Mouse (Mus musculus) intestine, postnatal 0 days (tissue): ENCODE measurements around the gene Srcin1. TPM values are rescaled to one million over a fixed set of nuclear protein-coding genes. Genes with fewer than 3 reads are reported as not detected.
A peak's percentile ranks its signal among the peaks of the same experiment; 100 is the strongest.

Source experiments
- ATAC-seq: fragments of 200-750 bp; cut with Nextera tagmentation; 2 replicates; pipeline ENCODE4 v1.8.0; 2017; ENCODE audit warnings: mild to moderate bottlenecking, moderate TSS enrichment, moderate library complexity
- H3K27ac ChIP-seq: fragments of 300-500 bp; sonication (generic); 2 replicates; pipeline ENCODE4 v1.5.1; 2014; ENCODE audit warnings: mild to moderate bottlenecking, low read depth, low read length, moderate library complexity
- H3K27me3 ChIP-seq: fragments of 300-500 bp; sonication (generic); replicated peaks from 2 replicates; pipeline ENCODE4 v1.6.1; 2014; ENCODE audit warnings: low read length, mixed read lengths; ENCODE audit not compliant: control insufficient read depth, insufficient read depth
- H3K36me3 ChIP-seq: fragments of 300-500 bp; sonication (generic); 2 replicates; pipeline ENCODE4 v1.6.1; 2014; ENCODE audit warnings: mild to moderate bottlenecking, moderate library complexity; ENCODE audit not compliant: control insufficient read depth, insufficient read depth
- H3K4me1 ChIP-seq: fragments of 300-500 bp; sonication (generic); replicated peaks from 2 replicates; pipeline ENCODE4 v1.6.1; 2014; ENCODE audit warnings: antibody characterized with exemption, low read length, mixed read lengths; ENCODE audit not compliant: control insufficient read depth, insufficient read depth
- H3K4me2 ChIP-seq: fragments of 300-500 bp; sonication (generic); replicated peaks from 2 replicates; pipeline ENCODE4 v1.6.1; 2014; ENCODE audit warnings: low read depth, mild to moderate bottlenecking, moderate library complexity
- H3K4me3 ChIP-seq: fragments of 300-500 bp; sonication (generic); 2 replicates; pipeline ENCODE4 v1.5.1; 2014; ENCODE audit warnings: low read depth, low read length
- H3K9ac ChIP-seq: fragments of 300-500 bp; sonication (generic); 2 replicates; pipeline ENCODE4 v1.6.1; 2014; ENCODE audit warnings: mild to moderate bottlenecking, low read depth, low read length
- H3K9me3 ChIP-seq: fragments of 300-500 bp; sonication (generic); 2 replicates; pipeline ENCODE4 v1.6.1; 2016; ENCODE audit warnings: mixed run types; ENCODE audit not compliant: control insufficient read depth
- CTCF ChIP-seq: sonication (generic); IDR thresholded peaks from 2 replicates; pipeline ENCODE4 v1.5.1; 2016; ENCODE audit warnings: low read depth, mild to moderate bottlenecking, control low read depth, antibody characterized with exemption, moderate library complexity
- WGBS: fragments of 180-500 bp; shearing (Covaris S2); extraction: QIAGEN DNeasy Blood & Tissue Kit; methylation state at CpG from one replicate; pipeline ENCODE4 v1.1.7; 2014; 5-methylcytosine and 5-hydroxymethylcytosine counted together
- polyA plus RNA-seq: library from polyadenylated mRNA; unstranded; fragments of >200 nt; fragmentation: Nextera tagmentation; extraction: Ambion mirVana; gene quantifications from 2 replicates; pipeline ENCODE4 v1.2.1, GENCODE M21; 2015

Srcin1 gene
- polyA plus RNA-seq, 1 experiment from 2014 or later: 0.18 TPM

GRCm38 (mm10) chr11:97528282-97528808, 47.6 kb downstream of the Srcin1 start:
- Histone ChIP-seq H3K4me3 (no peak overlapping the region), H3K4me1 (0 out of 2 replicates have a peak, but pooled peaks cover 4% of the 10 kb centered on the region), H3K9me3 (no peaks in the 10 kb centered on the region), H3K27me3 (peaks cover 22% of the 10 kb centered on the region), H3K27ac (peak overlapping the region; percentile 46), H3K36me3 (no peaks in the 10 kb centered on the region), H3K4me2 (no peak overlapping the region), H3K9ac (no peak overlapping the region)
- peak; percentile 75 for ATAC-seq
- 46% methylated on average over 18 of the region's 18 CpGs for WGBS
- TF ChIP-seq CTCF: no peak

- Histone ChIP-seq H3K9me3 (no peaks in the 10 kb centered on the region), H3K4me3 (no peak overlapping the region), H3K36me3 (no peaks in the 10 kb centered on the region), H3K4me1 (0 out of 2 replicates have a peak, but pooled peaks cover 4% of the 10 kb centered on the region), H3K27ac (no peak overlapping the region), H3K27me3 (0 out of 2 replicates have a peak, but pooled peaks cover 3% of the 10 kb centered on the region), H3K9ac (no peak overlapping the region), H3K4me2 (no peak overlapping the region)
- WGBS: 92% methylated on average over 6 of the region's 6 CpGs
- ATAC-seq: no peak
- no peak for TF ChIP-seq CTCF
Observed at GRCm38 (mm10) chr11:97525313-97525712, 50.7 kb downstream of the Srcin1 start.

DNA sequence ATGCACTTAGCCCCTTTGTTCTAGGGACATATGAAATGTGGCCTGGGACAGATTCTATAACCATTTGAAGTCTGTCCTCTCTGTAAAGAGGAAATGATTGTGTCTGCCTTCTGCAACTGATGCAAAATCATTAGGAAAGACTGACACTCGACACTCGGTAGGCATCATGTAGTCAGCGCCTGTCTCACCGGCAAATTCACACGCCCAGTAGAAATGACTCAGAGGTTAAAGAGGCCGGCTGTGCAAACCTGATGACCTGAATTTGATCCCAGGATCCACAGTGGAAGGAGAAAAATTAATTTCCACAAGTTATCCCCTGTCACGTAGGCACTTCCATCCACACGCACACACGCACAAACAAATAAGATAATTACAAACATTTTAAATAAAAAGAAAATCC, 51.7 kb downstream of the Srcin1 start:
- H3K36me3 ChIP-seq: no peaks in the 10 kb centered on the region
- no peak overlapping the region for H3K4me2 ChIP-seq
- 0 out of 2 replicates have a peak, but pooled peaks cover 4% of the 10 kb centered on the region for H3K4me1 ChIP-seq
- H3K9ac ChIP-seq: no peak overlapping the region
- no peak for TF ChIP-seq CTCF
- 46% methylated on average over 9 of the region's 9 CpGs for WGBS
- no peaks in the 10 kb centered on the region for H3K27me3 ChIP-seq
- H3K9me3 ChIP-seq: no peaks in the 10 kb centered on the region
- H3K4me3 ChIP-seq: no peak overlapping the region
- no peak overlapping the region for H3K27ac ChIP-seq
- no peak for ATAC-seq

DNA sequence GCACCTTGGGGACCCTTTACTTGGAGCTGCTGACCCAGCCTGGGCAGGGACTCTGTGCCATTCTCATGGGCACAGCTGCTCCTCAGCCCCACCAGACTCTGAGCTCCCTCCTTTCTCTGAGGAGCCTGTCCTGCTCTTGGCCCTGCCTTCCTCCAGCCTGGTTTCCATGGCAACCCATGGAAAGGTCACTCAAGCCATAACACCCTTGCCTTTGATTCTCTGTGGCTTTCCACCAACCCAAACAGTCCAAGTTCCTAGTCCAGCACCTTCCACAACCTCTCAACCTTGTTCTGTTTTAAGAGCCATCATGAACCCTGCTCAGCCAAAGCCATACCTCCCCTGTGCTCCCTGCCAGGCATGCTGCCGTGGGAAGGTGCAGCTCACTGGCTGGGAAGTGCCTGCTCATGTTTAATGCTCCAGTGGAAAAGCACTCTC, 52.1 kb downstream of the Srcin1 start:
- Histone ChIP-seq H3K27me3 (no peaks in the 10 kb centered on the region), H3K27ac (no peak overlapping the region), H3K4me3 (no peak overlapping the region), H3K36me3 (no peaks in the 10 kb centered on the region), H3K4me1 (0 out of 2 replicates have a peak, but pooled peaks cover 4% of the 10 kb centered on the region), H3K9ac (no peak overlapping the region), H3K4me2 (no peak overlapping the region), H3K9me3 (no peaks in the 10 kb centered on the region)
- no peak for TF ChIP-seq CTCF
- WGBS: 17% methylated on average over 1 of the region's 1 CpGs
- ATAC-seq: no peak

DNA sequence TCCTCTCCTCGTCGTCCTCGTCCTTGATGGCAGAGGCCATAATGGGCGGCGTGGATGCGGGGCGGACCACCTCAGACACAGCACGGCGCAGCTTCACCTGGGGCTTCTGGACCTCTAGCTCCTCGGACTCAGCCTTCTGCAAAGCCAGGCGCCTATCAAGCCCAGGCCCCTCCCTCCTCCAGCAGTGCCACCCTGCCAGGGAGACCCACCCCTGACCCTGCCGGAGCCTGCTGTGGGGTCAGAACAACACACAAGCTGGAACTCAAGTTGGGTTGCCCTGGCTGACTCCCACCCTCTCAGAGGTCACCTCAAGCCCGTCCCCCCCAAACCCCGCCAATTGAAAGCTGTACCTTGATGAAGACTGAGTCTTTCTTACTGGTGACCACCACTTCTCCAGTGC, 52.9 kb downstream of the Srcin1 start:
- Histone ChIP-seq H3K27me3 (no peaks in the 10 kb centered on the region), H3K9me3 (no peaks in the 10 kb centered on the region)

GRCm38 (mm10) chr11:97521741-97522474, 54.1 kb downstream of the Srcin1 start:
- no peaks in the 10 kb centered on the region for H3K27me3 ChIP-seq
- no peaks in the 10 kb centered on the region for H3K9me3 ChIP-seq
- no peak overlapping the region for H3K4me2 ChIP-seq
- H3K4me1 ChIP-seq: no peaks in the 10 kb centered on the region
- ATAC-seq: no peak
- 88% methylated on average over 29 of the region's 29 CpGs for WGBS
- no peak overlapping the region for H3K4me3 ChIP-seq
- no peak for TF ChIP-seq CTCF
- no peak overlapping the region for H3K27ac ChIP-seq
- H3K9ac ChIP-seq: no peak overlapping the region
- no peaks in the 10 kb centered on the region for H3K36me3 ChIP-seq

More for the DNA sequence above, 52.9 kb downstream of the Srcin1 start:
- 86% methylated on average over 14 of the region's 14 CpGs for WGBS
- no peak overlapping the region for H3K27ac ChIP-seq
- no peaks in the 10 kb centered on the region for H3K4me1 ChIP-seq
- ATAC-seq: no peak
- H3K4me2 ChIP-seq: no peak overlapping the region
- no peak overlapping the region for H3K4me3 ChIP-seq
- H3K9ac ChIP-seq: no peak overlapping the region
- no peak for TF ChIP-seq CTCF
- no peaks in the 10 kb centered on the region for H3K36me3 ChIP-seq
